Mouse (Mus musculus) intestine, embryonic 16.5 days (tissue): Measurements from ENCODE around the gene Slc22a19. TPM values are rescaled to one million over a fixed set of nuclear protein-coding genes. Genes with fewer than 3 reads are reported as not detected.
"Not testable (repeated sequence)": the region's sequence is repeated elsewhere in the genome, so short reads cannot be mapped to it uniquely, and the experiment has no call there.

Experiments
- ATAC-seq: fragments of 200-750 bp; cut with Nextera tagmentation; 2 replicates; pipeline ENCODE4 v1.8.0; 2017; ENCODE audit warnings: moderate TSS enrichment, moderate library complexity
- H3K27ac ChIP-seq: fragments of 300-500 bp; sonication (generic); 2 replicates; pipeline ENCODE4 v1.5.1; 2014; ENCODE audit warnings: mild to moderate bottlenecking, low read length
- H3K27me3 ChIP-seq: fragments of 300-500 bp; sonication (generic); replicated peaks from 2 replicates; pipeline ENCODE4 v1.6.1; 2014; ENCODE audit warnings: low read length, control low read depth, mixed read lengths; ENCODE audit not compliant: control insufficient read depth, insufficient read depth
- H3K36me3 ChIP-seq: fragments of 300-500 bp; sonication (generic); 2 replicates; pipeline ENCODE4 v1.6.1; 2014; ENCODE audit warnings: low read length, control low read depth; ENCODE audit not compliant: control insufficient read depth, insufficient read depth
- H3K4me1 ChIP-seq: fragments of 300-500 bp; sonication (generic); 2 replicates; pipeline ENCODE4 v1.6.1; 2014; ENCODE audit warnings: low read length, control low read depth, mixed read lengths; ENCODE audit not compliant: control insufficient read depth, insufficient read depth
- H3K4me2 ChIP-seq: fragments of 300-500 bp; sonication (generic); 2 replicates; pipeline ENCODE4 v1.6.1; 2014; ENCODE audit warnings: low read depth, low read length, control low read depth
- H3K4me3 ChIP-seq: fragments of 300-500 bp; sonication (generic); 2 replicates; pipeline ENCODE4 v1.5.1; 2014; ENCODE audit warnings: mild to moderate bottlenecking, low read length
- H3K9ac ChIP-seq: fragments of 300-500 bp; sonication (generic); 2 replicates; pipeline ENCODE4 v1.6.1; 2014; ENCODE audit warnings: low read depth, low read length
- H3K9me3 ChIP-seq: fragments of 300-500 bp; sonication (generic); 2 replicates; pipeline ENCODE4 v1.6.1; 2016; ENCODE audit warnings: low read length, control low read depth; ENCODE audit not compliant: control insufficient read depth
- WGBS: fragments of 180-500 bp; shearing (Covaris S2); extraction: QIAGEN DNeasy Blood & Tissue Kit; methylation state at CpG from one replicate; pipeline ENCODE4 v1.1.7; 2014; 5-methylcytosine and 5-hydroxymethylcytosine counted together
- polyA plus RNA-seq: library from polyadenylated mRNA; unstranded; fragments of >200 nt; fragmentation: Nextera tagmentation; extraction: Ambion mirVana; gene quantifications from 2 replicates; pipeline ENCODE4 v1.2.1, GENCODE M21; 2015

Slc22a19 gene
- polyA plus RNA-seq: not detected in 2 replicates

DNA sequence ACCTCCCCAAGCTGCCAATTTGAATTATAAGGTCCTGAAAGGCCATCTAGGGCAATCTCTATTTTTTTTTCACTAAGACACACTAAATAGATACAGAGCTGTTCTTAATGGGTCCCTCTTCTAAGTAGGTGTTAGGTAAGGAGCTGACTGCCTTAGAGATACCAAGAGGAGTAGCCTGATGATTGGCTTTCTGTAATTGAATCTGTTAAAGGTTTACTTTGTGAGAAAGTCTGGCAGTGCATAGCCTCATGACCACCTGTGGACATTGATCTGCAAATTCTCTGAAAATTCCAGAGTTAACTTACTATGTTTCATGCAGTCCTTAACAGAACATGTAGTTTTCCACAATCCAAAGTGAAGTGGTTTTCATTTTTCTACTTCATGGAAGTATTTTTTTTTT lies at the start of gene Slc22a19:
Gene Slc22a19, minus strand, starts transcription at position 163 of the 400 bp plus-strand sequence.
- Histone ChIP-seq H3K9ac (no peak within 1 kb of the TSS), H3K27me3 (no peaks in the 10 kb centered on the region), H3K4me1 (no peaks in the 10 kb centered on the region), H3K9me3 (no peaks in the 10 kb centered on the region), H3K4me3 (no peak within 1 kb of the TSS), H3K27ac (no peak within 1 kb of the TSS), H3K36me3 (no peaks in the 10 kb centered on the region), H3K4me2 (no peak within 1 kb of the TSS)
- no peak for ATAC-seq

DNA sequence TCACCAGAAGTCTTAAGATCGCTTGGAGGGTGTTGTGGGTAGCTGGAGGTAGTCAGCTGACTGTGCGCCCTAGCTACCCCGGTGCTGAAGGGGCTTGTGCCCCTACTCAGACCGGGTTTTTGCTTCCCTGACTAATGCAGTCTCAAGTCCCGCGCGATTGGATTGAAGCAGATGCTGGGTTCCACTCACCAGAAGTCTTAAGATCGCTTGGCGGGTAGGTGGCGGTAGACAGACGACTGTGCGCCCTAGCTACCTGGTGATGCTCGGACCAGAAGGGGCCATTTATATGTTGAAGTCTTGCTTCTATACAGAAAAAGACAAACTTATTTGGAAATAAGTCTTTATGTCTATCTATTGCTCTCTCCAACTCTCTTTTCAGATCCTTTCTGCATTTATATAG lies 42.3 kb upstream of the Slc22a19 start:
- ATAC-seq, H3K4me1 ChIP-seq, H3K27ac ChIP-seq, H3K9me3 ChIP-seq, H3K36me3 ChIP-seq, H3K9ac ChIP-seq, H3K4me3 ChIP-seq, H3K4me2 ChIP-seq, H3K27me3 ChIP-seq: not testable (repeated sequence)
- 67% methylated on average over 13 of the region's 13 CpGs for WGBS

DNA sequence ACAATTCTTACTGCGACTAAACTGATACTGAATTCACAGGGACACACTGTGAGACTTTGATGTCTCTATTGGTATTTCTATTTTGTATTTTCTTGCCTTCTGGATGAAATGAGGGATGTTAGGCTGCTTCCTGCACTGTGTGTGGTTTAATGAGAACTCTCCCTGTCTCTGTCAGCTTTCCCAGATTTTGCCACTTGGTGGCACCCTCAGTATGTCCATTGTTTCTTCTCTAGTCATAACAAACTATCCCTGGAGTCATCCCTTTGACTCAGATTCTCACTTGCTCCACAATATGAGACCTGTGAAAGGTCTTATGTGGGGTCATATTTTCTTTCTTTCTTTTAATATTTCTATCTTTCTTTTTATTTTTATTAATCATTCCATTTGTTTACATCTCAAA lies 18.4 kb upstream of the Slc22a19 start:
- H3K36me3 ChIP-seq: no peaks in the 10 kb centered on the region
- no peak for ATAC-seq
- no peak overlapping the region for H3K4me2 ChIP-seq
- no peak overlapping the region for H3K4me3 ChIP-seq
- H3K27me3 ChIP-seq: no peaks in the 10 kb centered on the region
- no peaks in the 10 kb centered on the region for H3K9me3 ChIP-seq
- no peak overlapping the region for H3K9ac ChIP-seq
- WGBS: 15% methylated on average over 1 of the region's 1 CpGs
- no peaks in the 10 kb centered on the region for H3K4me1 ChIP-seq
- H3K27ac ChIP-seq: no peak overlapping the region

- not testable (repeated sequence) for H3K4me2 ChIP-seq, H3K27ac ChIP-seq, H3K36me3 ChIP-seq, H3K4me3 ChIP-seq, H3K9ac ChIP-seq, H3K27me3 ChIP-seq, H3K9me3 ChIP-seq, H3K4me1 ChIP-seq, ATAC-seq
- 62% methylated on average over 3 of the region's 3 CpGs for WGBS
Observed at GRCm38 (mm10) chr19:7693104-7693503, 18.0 kb downstream of the Slc22a19 start.

DNA sequence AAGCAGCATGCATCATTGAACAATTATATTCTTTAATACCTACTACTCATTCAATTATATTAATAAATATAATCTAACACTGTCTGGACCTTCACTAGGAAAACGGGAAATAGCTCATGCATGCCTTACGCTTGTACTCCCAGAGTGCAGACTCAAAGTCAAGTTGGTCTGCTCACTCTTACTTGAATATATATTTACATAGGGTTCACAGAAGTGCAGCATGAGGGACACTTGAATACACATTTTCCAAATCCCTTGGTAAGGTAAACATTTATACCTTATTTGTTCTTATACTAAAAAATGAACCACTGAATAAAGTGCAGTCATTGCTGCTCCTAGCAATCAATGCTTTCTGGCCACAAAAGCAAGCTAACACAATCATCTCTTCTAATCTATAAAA lies 19.9 kb downstream of the Slc22a19 start:
- 81% methylated on average over 2 of the region's 2 CpGs for WGBS
- H3K9me3 ChIP-seq: no peaks in the 10 kb centered on the region
- H3K27ac ChIP-seq: no peak overlapping the region
- no peaks in the 10 kb centered on the region for H3K27me3 ChIP-seq
- ATAC-seq: no peak
- H3K36me3 ChIP-seq: no peaks in the 10 kb centered on the region
- H3K4me2 ChIP-seq: no peak overlapping the region
- no peak overlapping the region for H3K4me3 ChIP-seq
- H3K4me1 ChIP-seq: no peaks in the 10 kb centered on the region
- H3K9ac ChIP-seq: no peak overlapping the region

DNA sequence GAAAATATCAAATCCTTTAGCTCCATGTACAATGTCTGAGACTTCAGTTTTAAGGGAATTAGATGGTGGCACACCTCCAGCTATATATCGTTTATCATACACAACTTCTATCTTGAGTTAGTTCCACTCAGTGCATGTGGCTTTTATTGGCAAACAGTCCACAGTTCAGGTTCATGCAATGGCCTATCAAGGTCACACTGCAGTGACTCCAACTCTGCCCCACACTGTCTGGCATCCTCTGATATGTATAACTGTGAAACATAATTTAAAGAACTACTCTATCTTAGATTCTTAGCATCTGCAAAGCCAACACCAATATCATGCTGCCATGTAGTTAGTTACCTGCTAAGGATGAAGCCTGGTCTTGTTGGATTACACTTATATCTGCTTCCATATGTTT lies 23.1 kb downstream of the Slc22a19 start:
- ATAC-seq: no peak
- no peaks in the 10 kb centered on the region for H3K9me3 ChIP-seq
- no peak overlapping the region for H3K9ac ChIP-seq
- no peak overlapping the region for H3K4me3 ChIP-seq
- H3K27me3 ChIP-seq: no peaks in the 10 kb centered on the region
- 89% methylated on average over 1 of the region's 1 CpGs for WGBS
- no peaks in the 10 kb centered on the region for H3K4me1 ChIP-seq
- no peaks in the 10 kb centered on the region for H3K36me3 ChIP-seq
- no peak overlapping the region for H3K27ac ChIP-seq
- no peak overlapping the region for H3K4me2 ChIP-seq

DNA sequence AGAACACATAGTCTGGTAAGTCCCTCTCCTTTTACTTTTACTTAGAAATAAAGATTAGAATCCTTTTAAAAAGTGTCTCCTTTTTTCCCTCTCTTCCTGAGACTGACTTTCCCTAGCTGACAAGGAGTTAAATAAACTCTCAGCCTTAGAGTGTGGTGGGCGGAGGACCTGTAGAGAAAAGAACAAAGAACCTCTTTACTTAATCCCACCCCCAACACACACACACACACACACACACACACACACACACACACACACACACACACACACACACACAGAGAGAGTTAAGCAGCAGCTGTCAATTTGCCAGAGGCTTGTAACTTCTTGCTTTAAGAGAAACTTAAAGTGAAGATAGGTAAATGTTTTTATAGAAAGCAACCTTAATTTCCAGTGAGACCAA lies 39.1 kb downstream of the Slc22a19 start:
- Histone ChIP-seq H3K4me2 (no peak overlapping the region), H3K4me3 (no peak overlapping the region), H3K9ac (no peak overlapping the region), H3K27me3 (no peaks in the 10 kb centered on the region), H3K4me1 (no peaks in the 10 kb centered on the region), H3K36me3 (no peaks in the 10 kb centered on the region), H3K27ac (no peak overlapping the region), H3K9me3 (no peaks in the 10 kb centered on the region)
- 7% methylated on average over 1 of the region's 1 CpGs for WGBS
- no peak for ATAC-seq

DNA sequence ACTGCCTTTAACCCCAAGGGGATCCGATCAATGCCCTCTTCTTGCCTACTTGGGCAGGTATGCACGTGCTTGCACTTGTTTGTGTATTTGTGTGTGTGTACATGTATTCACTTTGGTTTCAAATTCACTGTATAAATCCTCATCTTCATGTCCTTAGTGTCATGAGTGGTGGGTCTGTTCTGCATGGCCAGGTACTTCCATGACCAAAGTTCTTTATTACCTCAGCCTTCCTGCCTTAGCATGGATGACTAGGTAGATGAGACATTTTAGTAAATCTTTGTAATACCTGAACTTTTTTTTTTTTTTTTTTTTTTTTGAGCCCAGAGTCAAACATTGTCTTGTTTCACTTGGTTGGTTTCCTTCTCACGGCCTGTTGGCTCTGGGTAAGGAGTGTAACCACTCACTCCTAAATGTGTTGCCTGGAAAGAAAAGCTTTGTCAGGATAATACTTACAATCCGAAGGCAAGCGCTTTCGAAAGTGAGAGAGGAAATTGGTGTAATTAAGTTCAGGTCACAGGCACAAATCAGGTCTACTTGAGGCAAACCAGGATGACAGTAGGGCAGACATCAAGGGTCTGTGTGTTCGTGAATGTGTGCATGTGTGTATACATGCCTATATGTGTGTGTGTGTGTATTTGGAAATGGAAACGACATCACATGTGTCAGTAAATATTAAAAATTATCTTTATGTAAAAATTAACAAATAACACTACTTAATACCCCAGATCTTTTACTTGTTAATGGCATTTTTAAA lies 62.0 kb downstream of the Slc22a19 start:
- Histone ChIP-seq H3K27ac (no peak overlapping the region), H3K4me1 (no peaks in the 10 kb centered on the region), H3K9me3 (no peaks in the 10 kb centered on the region), H3K27me3 (no peaks in the 10 kb centered on the region), H3K9ac (no peak overlapping the region), H3K4me3 (no peak overlapping the region), H3K36me3 (no peaks in the 10 kb centered on the region), H3K4me2 (no peak overlapping the region)
- no peak for ATAC-seq
- WGBS: 85% methylated on average over 8 of the region's 8 CpGs

DNA sequence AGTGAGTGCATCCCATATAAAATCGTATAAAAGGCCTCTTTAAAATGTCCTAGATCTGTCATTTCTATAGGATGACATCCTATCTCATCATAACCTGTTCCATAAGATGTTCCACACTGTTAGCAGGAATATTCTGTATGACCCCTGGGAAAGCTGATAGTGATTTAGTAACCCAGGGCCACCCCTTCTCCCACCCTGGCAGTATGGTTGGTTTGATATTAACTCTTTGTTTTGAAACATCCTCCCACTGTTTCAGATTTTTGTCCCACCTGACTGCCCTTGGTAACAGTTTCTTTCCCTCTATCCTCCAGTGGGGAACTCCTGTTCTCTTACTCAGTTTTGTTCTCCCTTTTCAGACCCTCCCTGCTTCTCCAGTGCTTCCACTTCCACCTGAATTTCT lies 77.3 kb downstream of the Slc22a19 start:
- WGBS: 83% methylated on average over 1 of the region's 1 CpGs
- Histone ChIP-seq H3K9me3 (no peaks in the 10 kb centered on the region), H3K36me3 (no peaks in the 10 kb centered on the region), H3K4me3 (no peak overlapping the region), H3K27me3 (no peaks in the 10 kb centered on the region), H3K4me1 (no peaks in the 10 kb centered on the region), H3K27ac (no peak overlapping the region), H3K9ac (no peak overlapping the region), H3K4me2 (no peak overlapping the region)
- no peak for ATAC-seq

GRCm38 (mm10) chr19:7633021-7633420 lies 78.1 kb downstream of the Slc22a19 start:
- H3K27me3 ChIP-seq: no peaks in the 10 kb centered on the region
- H3K27ac ChIP-seq: no peak overlapping the region
- H3K4me2 ChIP-seq: no peak overlapping the region
- H3K9me3 ChIP-seq: no peaks in the 10 kb centered on the region
- no peak overlapping the region for H3K4me3 ChIP-seq
- ATAC-seq: no peak
- no peak overlapping the region for H3K9ac ChIP-seq
- no peaks in the 10 kb centered on the region for H3K4me1 ChIP-seq
- no peaks in the 10 kb centered on the region for H3K36me3 ChIP-seq
